Mouse (Mus musculus): ENCODE measurements around the gene Hjurp.

The Hjurp gene

DNA sequence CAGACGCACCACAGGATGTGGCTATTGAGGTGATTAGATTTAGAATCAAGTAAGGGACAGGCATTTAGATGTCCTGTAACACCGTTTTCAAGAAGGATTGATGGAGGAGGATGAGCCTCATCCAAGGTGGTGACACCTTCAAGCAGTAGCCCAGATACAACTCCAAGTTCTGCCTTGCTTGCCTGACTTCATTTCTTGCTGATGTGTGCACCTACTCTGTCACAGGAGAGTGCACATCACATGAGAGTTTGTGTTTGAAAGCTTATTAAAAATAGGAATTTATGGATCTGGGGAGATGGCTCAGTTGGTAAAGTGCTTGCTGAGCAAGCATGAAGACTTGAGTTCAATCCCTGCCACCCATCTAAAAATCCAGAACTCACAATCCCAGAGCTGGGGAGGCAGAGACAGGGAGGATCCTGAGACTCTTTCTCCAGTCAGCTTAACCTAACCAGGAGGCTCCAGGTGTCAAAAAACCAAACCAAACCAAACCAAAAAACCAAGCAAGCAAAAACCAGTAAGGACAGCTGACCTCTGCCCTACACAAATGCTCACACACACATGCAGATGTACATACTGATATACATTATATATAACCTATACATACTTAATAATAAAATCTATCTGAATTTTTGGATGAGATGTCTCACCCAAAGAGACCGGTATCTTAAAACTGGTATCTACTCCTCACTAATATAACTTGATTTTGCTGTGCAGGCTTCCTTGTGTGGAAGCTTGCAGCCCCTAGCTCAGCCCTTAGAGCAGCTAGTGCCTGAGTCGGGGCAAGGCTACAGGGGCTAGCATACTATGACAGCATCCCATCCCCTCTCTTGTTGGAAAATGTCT is 21.5 kb upstream of the Hjurp start:
- DNase-seq (ENCODE audit: low spot score in 2 of 2) = peak in 1 of 2 experiments; percentile 12

DNA sequence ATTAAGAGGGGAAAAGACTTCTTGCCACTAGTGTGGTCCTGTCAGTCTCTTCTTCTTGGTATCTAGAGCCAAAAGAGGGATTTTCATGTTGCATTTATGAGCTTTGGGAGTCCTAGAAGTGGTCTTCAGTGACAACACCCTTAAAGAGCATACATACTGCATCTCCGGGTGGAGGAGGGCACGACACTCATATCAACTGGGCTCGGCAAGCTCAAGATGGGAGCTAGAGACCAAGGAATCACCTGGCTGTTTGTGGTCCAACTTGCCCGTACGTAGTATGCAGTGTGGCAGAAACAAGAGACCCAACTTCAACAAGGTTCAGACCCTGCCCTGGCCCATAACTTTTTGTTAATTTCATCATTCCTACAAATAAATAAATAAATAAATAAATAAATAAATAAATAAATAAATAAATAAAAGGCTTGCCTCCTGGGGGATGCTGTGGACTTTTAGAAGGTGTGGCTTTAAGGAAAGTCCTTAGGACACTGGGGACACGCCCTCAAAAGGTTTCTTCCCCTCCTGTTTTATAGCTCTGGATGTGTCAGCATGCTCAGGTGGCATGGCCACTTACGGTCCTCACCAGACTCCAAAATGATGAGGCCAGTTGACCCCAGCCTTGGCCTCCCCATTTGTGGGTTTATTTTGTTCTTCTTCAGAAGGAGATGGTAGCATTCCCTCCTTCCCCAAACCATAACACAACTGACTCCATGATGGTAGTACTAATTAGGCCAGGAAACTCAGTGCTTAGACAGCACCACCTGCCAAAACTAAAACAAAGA is 20.2 kb upstream of the Hjurp start:
- DNase-seq (ENCODE audit: low spot score in 2 of 2) = peak in 1 of 2 experiments; percentile 13

DNA sequence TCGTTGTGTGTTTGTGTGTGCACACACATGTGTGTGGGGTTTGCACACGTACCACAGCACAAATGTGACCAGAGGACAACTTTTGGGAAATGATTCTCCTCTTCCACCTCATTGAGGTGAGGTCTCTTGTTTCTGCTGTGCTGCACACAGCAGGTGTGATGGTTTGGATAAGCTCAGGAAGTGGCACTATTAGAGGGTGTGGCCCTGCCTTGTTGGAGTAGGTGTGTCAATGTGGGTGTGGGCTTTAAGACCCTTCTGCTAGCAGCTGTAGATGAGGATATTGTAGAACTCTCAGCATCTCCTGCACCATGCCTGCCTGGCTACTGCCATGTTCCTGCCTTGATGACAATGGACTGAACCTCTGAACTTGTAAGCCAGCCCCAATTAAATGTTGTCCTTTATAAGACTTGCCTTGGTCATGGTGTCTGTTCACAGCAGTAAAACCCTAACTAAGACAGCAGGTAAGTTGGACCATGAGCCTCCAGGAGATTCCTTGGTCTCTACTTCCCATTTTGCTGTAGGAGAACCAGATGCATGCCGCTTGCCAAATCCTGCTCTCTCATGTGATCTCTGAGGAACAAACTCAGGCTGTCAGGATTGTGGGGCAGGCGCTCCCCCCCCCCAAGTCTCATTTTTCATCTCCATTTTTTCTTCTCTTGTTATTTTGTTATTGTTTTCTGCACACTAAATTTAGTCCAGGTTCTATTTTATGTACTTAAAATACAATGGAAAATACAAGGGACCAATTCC is 18.9 kb upstream of the Hjurp start:
- peak in 1 of 2 experiments; percentile 6 for DNase-seq (ENCODE audit: low spot score in 2 of 2)

DNA sequence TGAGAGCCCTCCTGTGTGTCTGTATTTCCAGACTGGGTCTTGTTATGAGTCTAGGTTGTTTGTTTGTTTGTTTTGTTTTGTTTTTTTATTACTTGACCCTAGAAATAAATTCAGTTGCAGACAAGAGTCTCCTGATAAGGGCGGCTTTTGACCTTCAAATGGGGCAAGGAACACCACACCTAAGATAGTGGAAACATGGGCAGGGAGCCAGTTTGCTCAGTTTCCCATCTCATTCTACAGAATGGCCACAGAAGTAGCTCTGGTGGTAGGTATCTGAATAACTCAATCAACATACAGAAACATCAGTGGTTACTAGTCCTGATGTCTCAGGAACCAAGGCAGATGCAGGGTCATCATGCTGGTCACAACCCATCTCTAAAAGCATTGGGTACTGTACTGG is 17.2 kb upstream of the Hjurp start:
- peak in 1 of 2 experiments; percentile 7 for DNase-seq (ENCODE audit: low spot score in 2 of 2)

DNA sequence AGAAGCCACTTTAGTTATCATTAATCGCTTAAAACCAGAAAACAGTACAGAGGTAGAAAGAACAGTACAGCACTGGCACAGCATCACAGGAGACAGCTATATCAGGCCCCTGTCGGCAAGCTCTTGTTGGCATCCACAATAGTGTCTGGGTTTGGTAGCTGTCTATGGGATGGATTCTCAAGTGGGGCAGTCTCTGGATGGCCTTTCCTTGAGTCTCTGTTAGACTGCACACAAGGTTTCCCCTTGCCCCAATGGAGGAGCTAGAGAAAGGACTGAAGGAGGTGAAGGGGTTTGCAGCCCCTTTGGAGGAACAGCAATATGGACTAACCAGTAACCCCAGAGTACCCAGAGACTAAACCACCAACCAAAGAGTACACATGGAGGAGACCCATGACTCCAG is 14.6 kb upstream of the Hjurp start:
- peak in 1 of 2 experiments; percentile 6 for DNase-seq (ENCODE audit: low spot score in 2 of 2)

DNA sequence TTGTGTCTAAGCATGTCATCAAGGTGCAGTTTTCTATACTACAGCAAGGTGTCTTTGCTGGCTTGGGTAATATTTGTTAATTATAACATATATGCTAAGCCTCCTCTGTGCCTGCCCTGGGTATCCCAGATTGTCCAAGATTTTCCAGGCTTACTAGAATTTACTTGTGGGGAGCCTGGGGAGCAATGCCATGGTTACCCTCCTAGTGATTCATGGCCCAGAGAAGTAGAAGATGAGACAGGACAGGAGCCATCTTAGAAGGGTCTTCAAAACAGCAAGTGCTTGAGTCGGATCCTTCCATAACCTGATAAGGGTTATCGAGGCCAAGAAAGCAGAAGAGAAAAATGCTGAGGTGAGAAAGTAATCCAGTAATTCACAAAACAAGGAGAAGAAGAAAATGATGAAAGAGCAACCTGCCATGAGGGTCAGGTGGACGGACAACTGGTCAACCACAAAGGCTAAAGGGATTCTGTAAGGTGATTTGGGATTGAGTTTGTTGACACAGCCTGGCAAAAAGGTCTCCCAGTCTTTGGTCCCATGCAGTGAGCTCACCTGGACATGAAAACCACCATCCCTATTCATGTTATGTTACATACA is 14.1 kb upstream of the Hjurp start:
- DNase-seq (ENCODE audit: low spot score in 2 of 2) = peak in 1 of 2 experiments; percentile 11

DNA sequence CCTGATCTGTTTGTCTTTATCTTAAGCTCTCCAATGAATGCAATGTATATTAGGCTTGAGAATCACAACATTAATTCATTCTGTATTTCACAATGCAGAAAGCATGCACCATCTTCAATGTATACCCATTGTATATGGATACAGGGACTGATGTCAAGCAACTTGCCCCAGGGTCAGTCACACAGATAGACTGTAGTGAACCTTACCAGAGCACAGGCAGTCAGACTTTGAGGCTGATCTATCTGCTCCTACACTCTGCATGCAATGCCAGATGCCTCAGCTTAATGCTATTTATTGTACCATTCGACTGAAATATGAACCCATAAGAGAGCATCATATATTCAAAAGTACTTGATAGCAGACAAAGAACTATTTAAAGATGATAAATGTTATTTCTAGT is 13.1 kb upstream of the Hjurp start:
- no peak for DNase-seq (ENCODE audit: low spot score in 2 of 2)

DNA sequence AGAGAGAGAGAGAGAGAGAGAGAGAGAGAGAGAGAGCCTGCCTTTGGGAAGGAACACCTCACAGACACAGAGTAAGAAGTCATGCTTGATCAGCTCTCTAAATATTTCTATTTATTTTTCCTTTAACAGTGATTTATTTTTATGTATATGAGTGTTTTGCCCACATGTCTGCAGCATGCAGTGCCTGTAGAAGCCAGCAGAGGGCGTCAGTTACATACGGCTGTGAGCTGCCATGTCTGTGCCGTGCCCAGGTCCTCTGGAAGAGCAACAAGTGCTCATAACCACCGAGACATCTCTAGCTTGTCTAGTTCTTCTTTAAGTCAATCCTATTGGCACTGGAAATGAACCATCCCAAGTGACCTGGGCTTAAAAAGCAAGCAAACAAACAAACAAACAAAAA is 12.5 kb upstream of the Hjurp start:
- DNase-seq (ENCODE audit: low spot score in 2 of 2) = peak in 1 of 2 experiments; percentile 80

DNA sequence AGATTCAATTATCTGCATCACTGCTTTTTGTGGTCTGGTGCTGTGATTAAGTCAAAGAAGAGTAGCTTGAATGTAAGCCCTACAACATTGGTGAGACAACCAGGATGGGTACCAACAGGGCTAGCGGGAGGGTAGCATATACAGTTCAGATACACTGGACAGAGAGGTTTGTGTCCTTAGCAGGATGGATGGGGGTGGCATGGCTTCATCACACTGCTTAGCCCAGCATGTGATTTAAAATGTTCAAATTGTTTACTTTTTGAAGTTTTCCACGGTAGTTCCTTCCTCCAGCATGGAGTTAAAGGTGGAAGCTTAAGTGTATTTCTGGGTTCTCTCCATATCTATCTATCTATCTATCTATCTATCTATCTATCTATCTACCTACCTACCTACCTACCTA is 11.7 kb upstream of the Hjurp start:
- no peak for DNase-seq (ENCODE audit: low spot score in 2 of 2)

DNA sequence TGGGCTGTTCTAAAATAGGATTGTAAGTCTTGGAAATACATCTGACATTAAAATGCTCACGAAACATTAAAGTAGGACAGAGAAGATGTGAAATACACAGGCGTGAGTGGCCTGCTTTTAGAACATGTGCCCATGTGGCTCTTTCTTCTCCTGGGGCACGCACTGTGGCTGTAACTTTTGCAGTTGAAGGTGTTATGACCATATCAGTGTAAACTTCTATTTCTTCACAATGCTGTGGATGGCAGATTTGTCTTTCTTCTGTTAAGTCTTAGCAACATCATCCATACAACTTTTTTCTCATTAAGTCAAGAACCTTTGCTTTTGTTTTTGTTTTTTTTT is 11.3 kb upstream of the Hjurp start:
- DNase-seq (ENCODE audit: low spot score in 2 of 2) = no peak

DNA sequence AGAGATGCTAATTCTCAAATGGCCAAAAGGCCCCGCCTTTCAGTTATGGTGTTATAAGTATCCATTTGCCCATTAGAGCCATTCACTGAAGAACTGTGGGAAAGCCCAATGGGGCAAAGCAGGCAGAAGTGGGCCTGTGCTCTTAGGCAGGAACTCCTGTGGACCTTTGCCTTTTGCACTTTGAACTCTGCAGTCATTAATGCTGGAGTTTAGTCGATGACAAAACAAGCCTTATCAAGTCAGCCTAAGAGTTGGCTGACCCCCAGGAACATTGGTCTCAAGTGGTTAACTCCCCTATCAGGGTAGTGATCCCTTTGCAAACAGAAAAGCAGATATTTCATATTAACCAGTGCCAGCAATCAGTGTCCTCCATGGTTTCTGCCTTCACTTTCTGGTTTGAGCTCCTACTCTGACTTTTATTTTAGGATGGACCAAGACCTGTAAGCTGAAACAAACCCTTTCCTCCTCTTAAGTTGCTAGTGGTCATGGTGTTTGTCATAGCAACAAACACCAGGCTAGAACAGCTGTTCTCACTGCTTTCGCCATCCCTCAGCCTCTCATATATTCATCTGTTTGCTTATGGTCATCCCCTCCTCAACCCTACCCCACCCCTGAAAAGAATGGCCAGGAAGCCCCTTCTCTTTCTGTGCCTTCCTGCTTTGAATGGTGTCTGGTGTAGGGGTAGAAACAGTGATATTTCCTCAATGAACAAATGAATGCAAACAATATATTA is 10.8 kb upstream of the Hjurp start:
- DNase-seq (ENCODE audit: low spot score in 2 of 2) = no peak

DNA sequence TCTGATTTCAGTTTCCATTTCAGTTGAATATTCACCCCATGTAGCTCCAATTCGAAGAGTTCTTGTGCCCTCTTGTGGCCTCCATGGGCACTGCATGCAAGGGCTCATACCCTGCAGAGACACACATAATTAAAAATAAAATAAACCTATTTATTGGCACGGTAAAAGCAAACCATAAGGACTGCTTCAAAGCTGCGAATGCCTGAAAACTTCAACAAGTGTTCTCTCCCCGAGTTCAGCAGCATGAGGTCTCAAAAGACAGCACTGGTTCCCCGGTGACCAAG is 10.2 kb upstream of the Hjurp start:
- peak in 1 of 2 experiments; percentile 73 for DNase-seq (ENCODE audit: low spot score in 2 of 2)

DNA sequence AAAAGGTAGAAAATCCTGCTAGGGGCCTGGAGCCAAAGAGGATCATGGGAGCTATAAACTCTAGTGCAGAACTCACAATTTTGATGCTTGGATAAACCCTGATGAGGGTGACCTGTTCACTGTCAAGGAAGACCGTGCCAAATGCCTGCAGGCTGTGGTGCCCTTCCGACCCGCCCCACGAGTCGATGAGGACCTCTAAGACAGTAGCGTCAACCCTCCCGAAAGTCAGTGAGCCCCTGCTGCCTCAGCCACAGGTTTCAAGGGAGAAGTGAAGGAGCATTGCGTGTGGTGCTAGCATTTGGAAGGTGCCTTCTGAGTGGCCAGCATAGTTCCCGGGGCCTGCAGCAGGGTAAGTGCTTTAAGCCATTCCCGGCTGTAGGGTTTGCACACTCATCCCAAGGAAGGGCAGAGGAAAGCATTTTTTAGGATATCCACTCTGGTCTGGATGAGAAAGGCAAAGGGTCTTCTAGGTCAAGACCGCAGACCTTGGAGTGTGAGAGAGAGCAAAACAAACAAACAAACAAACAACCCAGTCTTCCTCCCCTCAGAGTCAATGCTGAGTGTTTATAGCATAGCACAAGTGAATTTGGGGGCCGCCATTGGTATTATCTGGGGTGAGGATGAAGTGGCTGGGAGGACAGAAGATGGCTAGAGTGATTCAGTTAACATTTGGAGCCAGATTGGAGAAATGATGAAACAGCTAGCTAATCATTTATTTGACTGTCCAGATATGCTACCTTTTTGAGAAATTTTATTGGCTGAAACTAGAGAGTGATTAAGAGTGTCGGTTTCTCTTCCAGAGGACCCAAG is 9.7 kb upstream of the Hjurp start:
- no peak for DNase-seq (ENCODE audit: low spot score in 2 of 2)

DNA sequence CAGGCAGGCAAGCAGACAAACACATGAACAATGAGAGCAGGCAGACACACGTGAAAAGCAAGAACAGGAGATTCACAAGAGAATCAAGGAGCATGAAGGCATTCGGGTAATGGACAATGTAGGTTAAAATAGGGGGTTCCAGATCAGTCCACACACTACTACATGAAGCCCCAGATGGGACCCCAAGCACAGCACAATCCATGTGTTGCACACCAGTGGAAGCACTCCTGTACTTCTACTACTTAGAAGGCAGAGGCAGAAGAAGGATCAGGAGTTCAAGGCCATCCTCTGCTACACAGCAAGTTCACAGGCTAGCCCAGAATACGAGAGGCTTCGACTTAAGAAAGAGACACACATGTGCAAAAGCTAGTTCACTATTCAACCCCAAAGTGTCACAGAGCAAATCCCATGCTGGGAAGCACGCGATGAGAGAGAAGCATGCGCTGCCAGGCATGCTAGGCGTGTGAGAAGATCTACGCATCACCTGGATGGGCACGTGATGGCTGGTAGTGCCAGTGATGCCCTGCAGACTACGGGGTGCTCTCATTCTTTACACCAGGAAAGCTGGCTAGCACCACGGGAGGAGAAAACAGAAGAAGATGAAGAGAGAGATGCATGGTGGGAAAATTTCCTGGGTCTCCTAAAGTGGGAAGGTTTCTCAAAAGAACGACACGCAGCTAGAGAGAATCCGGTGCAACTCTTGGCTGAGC is 8.9 kb upstream of the Hjurp start:
- no peak for DNase-seq (ENCODE audit: low spot score in 2 of 2)

DNA sequence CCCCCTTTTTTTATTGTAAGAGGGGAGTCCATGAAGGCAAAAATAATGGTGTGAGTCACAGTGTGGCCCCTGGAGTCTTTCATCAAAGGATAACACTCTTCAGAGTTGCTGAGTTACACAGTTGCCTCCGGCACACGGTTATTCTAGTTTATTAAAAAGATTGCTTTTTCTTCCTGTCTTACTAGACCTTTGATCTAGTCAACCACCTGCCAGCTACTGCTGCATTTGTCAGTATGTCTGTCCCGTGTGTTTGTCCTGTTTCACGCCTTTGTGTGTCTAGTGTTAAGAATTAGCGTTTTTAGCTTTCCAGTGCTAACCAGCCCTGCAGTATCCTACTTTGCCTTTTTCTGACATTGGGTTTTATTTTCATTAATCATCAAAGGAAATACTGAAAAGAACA is 8.2 kb upstream of the Hjurp start:
- DNase-seq (ENCODE audit: low spot score in 2 of 2) = no peak

DNA sequence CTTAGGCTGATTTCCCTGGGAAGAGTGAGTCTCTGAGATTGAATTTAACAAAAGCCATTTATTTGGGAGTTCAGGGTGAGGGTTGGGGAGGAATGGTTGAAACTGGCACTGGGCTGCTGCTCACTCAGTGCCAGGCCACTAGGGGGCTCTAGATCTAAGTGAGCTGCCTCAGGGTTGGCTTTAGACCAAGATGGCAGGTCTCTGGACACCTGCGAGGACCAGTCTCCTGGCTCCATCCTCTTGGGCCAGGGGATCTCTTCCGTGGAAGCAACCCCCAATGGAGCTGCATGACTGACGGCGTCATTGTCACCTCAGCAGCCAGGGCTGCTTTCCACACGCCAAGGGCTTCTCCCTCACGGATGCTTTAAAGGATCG is 7.5 kb upstream of the Hjurp start:
- no peak for DNase-seq (ENCODE audit: low spot score in 2 of 2)

DNA sequence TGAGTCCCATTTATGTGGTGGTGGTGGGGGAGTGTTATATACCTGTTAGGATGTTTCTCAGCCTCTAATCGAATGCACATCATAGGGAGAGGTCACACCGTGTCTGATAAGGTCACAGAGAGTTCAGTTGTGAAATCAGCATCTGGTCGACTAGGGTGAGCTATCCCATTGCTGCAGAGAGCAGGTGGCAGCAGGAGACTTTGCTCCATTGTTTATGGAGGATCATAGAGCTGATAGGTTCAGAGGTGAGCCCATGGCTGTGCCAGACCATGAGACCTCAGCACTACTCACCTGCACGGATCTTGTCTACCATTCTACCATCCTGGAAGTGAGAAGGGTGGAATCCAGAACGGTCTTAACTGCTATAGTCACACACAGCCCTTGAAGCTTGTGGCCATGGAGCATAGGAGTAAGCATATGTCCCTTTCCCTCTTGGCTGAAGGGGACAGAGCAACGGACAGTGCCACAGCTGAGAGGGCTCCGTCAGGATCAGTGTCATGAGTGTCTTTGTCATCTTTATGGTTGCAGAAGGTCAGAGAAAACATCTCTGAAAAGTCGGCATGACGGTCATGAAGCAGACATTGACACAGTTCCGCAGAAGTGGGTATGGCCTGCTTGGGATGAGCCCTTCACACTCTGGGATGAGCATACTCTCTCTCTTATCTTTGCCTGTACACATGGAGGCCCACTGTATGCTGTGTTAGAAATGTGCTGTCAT is 7.0 kb upstream of the Hjurp start:
- DNase-seq (ENCODE audit: low spot score in 2 of 2) = no peak

DNA sequence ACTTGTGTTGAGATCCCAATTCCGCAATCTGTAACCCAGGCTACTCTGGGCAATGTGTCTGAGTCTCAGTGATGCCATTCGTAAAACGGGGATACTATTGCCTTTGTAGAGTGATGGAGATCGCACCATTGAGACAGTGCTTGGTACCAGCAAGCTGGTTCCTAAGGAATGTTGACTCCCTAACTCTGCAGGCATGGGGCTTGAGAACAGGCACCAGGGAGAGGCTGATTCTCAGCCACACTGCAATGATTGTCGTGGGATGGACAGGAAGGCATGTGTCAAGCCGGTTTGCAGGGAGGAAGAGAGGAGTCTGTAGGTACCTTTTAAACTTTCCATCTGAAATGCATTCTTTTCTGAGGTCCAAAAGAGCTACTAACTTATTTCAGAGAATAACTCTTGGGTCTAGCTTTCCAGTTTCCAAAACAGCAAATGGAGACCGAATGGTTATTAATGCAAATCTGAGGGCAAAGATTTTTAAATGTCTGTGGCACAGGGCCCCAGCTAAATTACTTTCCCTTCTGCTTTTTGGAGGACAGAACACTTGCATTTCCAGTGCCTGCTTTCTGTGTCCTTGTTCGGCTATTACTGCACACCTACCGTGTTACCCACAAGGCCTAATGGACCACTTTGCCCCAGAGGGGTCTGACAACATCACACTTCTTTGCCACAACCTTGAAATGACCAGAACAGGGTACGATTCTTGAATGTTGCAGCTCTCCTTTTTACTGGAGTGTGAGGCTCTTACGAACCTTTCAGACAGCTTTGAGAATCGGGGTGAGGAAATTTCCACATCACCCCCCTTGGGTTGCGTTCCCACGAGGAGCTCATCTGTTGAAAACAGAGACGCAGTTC is 6.2 kb upstream of the Hjurp start:
- no peak for DNase-seq (ENCODE audit: low spot score in 2 of 2)

DNA sequence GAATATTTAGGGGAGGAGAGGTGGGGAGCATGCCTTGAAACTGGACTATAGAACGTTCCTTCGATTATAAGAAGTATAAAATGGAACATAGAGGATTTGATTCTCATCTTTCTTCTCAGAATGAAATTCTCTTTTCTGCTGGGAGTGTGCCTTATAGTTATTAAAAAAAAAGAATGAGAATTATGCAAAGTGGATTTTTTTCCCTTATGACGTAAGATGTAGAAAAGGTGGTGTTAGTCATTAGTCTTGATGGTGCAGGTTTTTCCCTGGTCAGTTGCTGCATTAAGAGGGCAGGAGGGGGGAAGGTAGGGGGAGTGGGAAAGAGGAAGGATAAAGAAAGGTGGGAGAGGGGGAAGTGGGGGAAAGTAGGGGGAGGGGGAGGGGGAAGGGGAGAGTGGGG is 4.9 kb upstream of the Hjurp start:
- no peak for DNase-seq (ENCODE audit: low spot score in 2 of 2)

Data from thymus, postnatal 10 days (tissue).